Mouse (Mus musculus): ENCODE measurements at regions not wholly inside any gene's neighbourhood (a gene's known extent, or its start where the extent isn't known, plus 50 kb on each side); places are given as distances from the start of the nearest gene placed in this dataset.

GRCm38 (mm10) chr17:3248875-3249274 is 77.5 kb upstream of the Tiam2 start:
- in situ Hi-C loops (cut with MseI, MboI) = no loop called here

GRCm38 (mm10) chr17:3249320-3249719 is 77.1 kb upstream of the Tiam2 start:
- in situ Hi-C loops (cut with MseI, MboI) = no loop called here

GRCm38 (mm10) chr17:3251176-3251575 is 75.2 kb upstream of the Tiam2 start:
- in situ Hi-C loops (cut with MseI, MboI) = no loop called here

- in situ Hi-C loops (cut with MseI, MboI) = no loop called here
Measured at GRCm38 (mm10) chr17:3251966-3252365, 74.4 kb upstream of the Tiam2 start.

- in situ Hi-C loops (cut with MseI, MboI) = no loop called here
Measured at GRCm38 (mm10) chr17:3253508-3254176, 72.7 kb upstream of the Tiam2 start.

- in situ Hi-C loops (cut with MseI, MboI) = no loop called here
Measured at GRCm38 (mm10) chr17:3256765-3257164, 69.6 kb upstream of the Tiam2 start.

- in situ Hi-C loops (cut with MseI, MboI) = no loop called here
Measured at GRCm38 (mm10) chr17:3258811-3259510, 67.4 kb upstream of the Tiam2 start.

GRCm38 (mm10) chr17:3260796-3261195 is 65.6 kb upstream of the Tiam2 start:
- in situ Hi-C loops (cut with MseI, MboI) = no loop called here

- in situ Hi-C loops (cut with MseI, MboI) = loop anchor here in 1 of 2 experiments (5.0 kb wide), 1 partner anchor 174 kb away; no protein-coding TSS in a partner anchor
Measured at GRCm38 (mm10) chr17:3273108-3274091, 53.0 kb upstream of the Tiam2 start.

GRCm38 (mm10) chr17:3274449-3275285 is 51.7 kb upstream of the Tiam2 start:
- in situ Hi-C loops (cut with MseI, MboI) = loop anchor here (5.0 kb wide), 1 partner anchor 173 kb away; no protein-coding TSS in a partner anchor

Data from mouse trophoblast stem cell (cell line).